Mouse (Mus musculus) cortical plate, adult 2 months (tissue): ENCODE measurements at regions not wholly inside any gene's neighbourhood (a gene's known extent, or its start where the extent isn't known, plus 50 kb on each side); places are given as distances from the start of the nearest gene placed in this dataset.

ENCODE experiments used
- CTCF ChIP-seq: fragments of 200-500 bp; IDR thresholded peaks from 2 replicates; pipeline ENCODE4 v1.5.1; 2011; ENCODE audit warnings: mild to moderate bottlenecking, control low read depth, low read length; ENCODE audit not compliant: insufficient read depth; ENCODE audit errors: extremely low read depth
- POLR2A ChIP-seq: fragments of 200-500 bp; IDR thresholded peaks from 2 replicates; pipeline ENCODE4 v1.6.1; 2011; ENCODE audit warnings: mild to moderate bottlenecking, low read length, control low read depth; ENCODE audit not compliant: insufficient read depth; ENCODE audit errors: extremely low read depth

DNA sequence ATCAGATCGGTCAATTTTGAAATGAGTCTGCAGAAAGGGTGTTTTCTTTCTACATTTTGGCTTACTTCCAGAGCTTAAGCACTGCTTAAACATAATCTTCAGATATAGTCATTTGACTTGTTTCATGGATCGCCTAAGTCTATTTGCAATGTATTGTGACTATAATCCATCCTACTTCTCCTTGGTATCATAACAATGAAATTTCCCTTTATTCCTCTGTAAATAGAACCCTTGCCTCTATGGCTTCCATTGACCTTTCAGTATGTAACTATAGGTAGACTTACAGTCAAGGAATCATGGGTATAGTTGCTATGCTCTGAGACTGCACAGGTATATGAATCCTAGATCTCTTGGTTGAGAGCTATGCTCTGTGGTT lies 509.0 kb upstream of the Cited2 start:
- TF ChIP-seq CTCF = no peak
- no peak for TF ChIP-seq POLR2A
